Mouse (Mus musculus): ENCODE measurements at regions not wholly inside any gene's neighbourhood (a gene's known extent, or its start where the extent isn't known, plus 50 kb on each side); places are given as distances from the start of the nearest gene placed in this dataset.

GRCm38 (mm10) chr16:50733359-50733758 lies 142.4 kb upstream of the Ccdc54 start:
- WGBS = 92% methylated on average over 3 of the region's 3 CpGs
- Histone ChIP-seq H3K4me3 (ENCODE audit: low read depth, low read length) (no peak overlapping the region), H3K4me1 (replicated peaks; ENCODE audit: control insufficient read depth, insufficient read depth, low read length) (0 out of 2 replicates have a peak, but pooled peaks cover 4% of the 10 kb centered on the region), H3K27me3 (replicated peaks; ENCODE audit: control insufficient read depth, insufficient read depth, low read length) (no peaks in the 10 kb centered on the region), H3K4me2 (ENCODE audit: low read length) (no peak overlapping the region), H3K9me3 (ENCODE audit: control insufficient read depth, low read length) (no peaks in the 10 kb centered on the region), H3K36me3 (ENCODE audit: control insufficient read depth, insufficient read depth, low read length) (no peaks in the 10 kb centered on the region), H3K9ac (ENCODE audit: low read length) (no peak overlapping the region), H3K27ac (ENCODE audit: low read depth) (no peak overlapping the region)
- DNase-seq (ENCODE audit: low spot score) (no peak), ATAC-seq (replicated peaks; ENCODE audit: low FRiP score, low TSS enrichment, low read depth) (no peak)

- H3K4me3 ChIP-seq (ENCODE audit: low read depth, low read length) = peak overlapping the region; percentile 79
- H3K9ac ChIP-seq (ENCODE audit: low read length) = peak overlapping the region; percentile 54
- DNase-seq (ENCODE audit: low spot score) (peak; percentile 96), ATAC-seq (replicated peaks; ENCODE audit: low FRiP score, low TSS enrichment, low read depth) (peak; percentile 94)
- H3K9me3 ChIP-seq (ENCODE audit: control insufficient read depth, low read length) = no peaks in the 10 kb centered on the region
- H3K27ac ChIP-seq (ENCODE audit: low read depth) = no peak overlapping the region
- H3K27me3 ChIP-seq (replicated peaks; ENCODE audit: control insufficient read depth, insufficient read depth, low read length) = no peaks in the 10 kb centered on the region
- H3K4me2 ChIP-seq (ENCODE audit: low read length) = peak overlapping the region; percentile 82
- 0 out of 2 replicates have a peak, but pooled peaks cover 3% of the 10 kb centered on the region for H3K4me1 ChIP-seq (replicated peaks; ENCODE audit: control insufficient read depth, insufficient read depth, low read length)
- no peaks in the 10 kb centered on the region for H3K36me3 ChIP-seq (ENCODE audit: control insufficient read depth, insufficient read depth, low read length)
- under 1% methylated on average over 58 of the region's 58 CpGs for WGBS
Measured at GRCm38 (mm10) chr16:50732082-50733006, 141.4 kb upstream of the Ccdc54 start.

- DNase-seq (ENCODE audit: low spot score) = no peak
- Histone ChIP-seq H3K4me3 (ENCODE audit: low read depth, low read length) (no peak overlapping the region), H3K27me3 (replicated peaks; ENCODE audit: control insufficient read depth, insufficient read depth, low read length) (no peaks in the 10 kb centered on the region), H3K9ac (ENCODE audit: low read length) (no peak overlapping the region), H3K4me1 (replicated peaks; ENCODE audit: control insufficient read depth, insufficient read depth, low read length) (no peaks in the 10 kb centered on the region), H3K9me3 (ENCODE audit: control insufficient read depth, low read length) (no peaks in the 10 kb centered on the region), H3K4me2 (ENCODE audit: low read length) (no peak overlapping the region), H3K27ac (ENCODE audit: low read depth) (no peak overlapping the region), H3K36me3 (ENCODE audit: control insufficient read depth, insufficient read depth, low read length) (no peaks in the 10 kb centered on the region)
- no peak for ATAC-seq (replicated peaks; ENCODE audit: low FRiP score, low TSS enrichment, low read depth)
- WGBS = 60% methylated on average over 5 of the region's 5 CpGs
Measured at GRCm38 (mm10) chr16:50729341-50729740, 138.4 kb upstream of the Ccdc54 start.

GRCm38 (mm10) chr16:50723144-50723543 lies 132.2 kb upstream of the Ccdc54 start:
- no peaks in the 10 kb centered on the region for H3K9me3 ChIP-seq (ENCODE audit: control insufficient read depth, low read length)
- ATAC-seq (replicated peaks; ENCODE audit: low FRiP score, low TSS enrichment, low read depth) (no peak), DNase-seq (ENCODE audit: low spot score) (no peak)
- no peaks in the 10 kb centered on the region for H3K27me3 ChIP-seq (replicated peaks; ENCODE audit: control insufficient read depth, insufficient read depth, low read length)
- H3K4me3 ChIP-seq (ENCODE audit: low read depth, low read length) = no peak overlapping the region
- H3K27ac ChIP-seq (ENCODE audit: low read depth) = no peak overlapping the region
- no peaks in the 10 kb centered on the region for H3K36me3 ChIP-seq (ENCODE audit: control insufficient read depth, insufficient read depth, low read length)
- H3K9ac ChIP-seq (ENCODE audit: low read length) = no peak overlapping the region
- no peaks in the 10 kb centered on the region for H3K4me1 ChIP-seq (replicated peaks; ENCODE audit: control insufficient read depth, insufficient read depth, low read length)
- WGBS = 75% methylated on average over 6 of the region's 6 CpGs
- H3K4me2 ChIP-seq (ENCODE audit: low read length) = no peak overlapping the region

- Histone ChIP-seq H3K4me3 (ENCODE audit: low read depth, low read length) (no peak overlapping the region), H3K27ac (ENCODE audit: low read depth) (no peak overlapping the region), H3K4me2 (ENCODE audit: low read length) (no peak overlapping the region), H3K4me1 (replicated peaks; ENCODE audit: control insufficient read depth, insufficient read depth, low read length) (no peaks in the 10 kb centered on the region), H3K36me3 (ENCODE audit: control insufficient read depth, insufficient read depth, low read length) (no peaks in the 10 kb centered on the region), H3K27me3 (replicated peaks; ENCODE audit: control insufficient read depth, insufficient read depth, low read length) (no peaks in the 10 kb centered on the region), H3K9me3 (ENCODE audit: control insufficient read depth, low read length) (no peaks in the 10 kb centered on the region), H3K9ac (ENCODE audit: low read length) (no peak overlapping the region)
- WGBS = 71% methylated on average over 10 of the region's 10 CpGs
- no peak for ATAC-seq (replicated peaks; ENCODE audit: low FRiP score, low TSS enrichment, low read depth)
- DNase-seq (ENCODE audit: low spot score) = no peak
Measured at GRCm38 (mm10) chr16:50717306-50718017, 126.5 kb upstream of the Ccdc54 start.

GRCm38 (mm10) chr16:50709727-50710126 lies 118.8 kb upstream of the Ccdc54 start:
- ATAC-seq (replicated peaks; ENCODE audit: low FRiP score, low TSS enrichment, low read depth) (no peak), DNase-seq (ENCODE audit: low spot score) (no peak)
- Histone ChIP-seq H3K9ac (ENCODE audit: low read length) (no peak overlapping the region), H3K4me2 (ENCODE audit: low read length) (no peak overlapping the region), H3K9me3 (ENCODE audit: control insufficient read depth, low read length) (no peaks in the 10 kb centered on the region), H3K4me3 (ENCODE audit: low read depth, low read length) (no peak overlapping the region), H3K36me3 (ENCODE audit: control insufficient read depth, insufficient read depth, low read length) (no peaks in the 10 kb centered on the region), H3K4me1 (replicated peaks; ENCODE audit: control insufficient read depth, insufficient read depth, low read length) (no peaks in the 10 kb centered on the region), H3K27ac (ENCODE audit: low read depth) (no peak overlapping the region), H3K27me3 (replicated peaks; ENCODE audit: control insufficient read depth, insufficient read depth, low read length) (no peaks in the 10 kb centered on the region)
- WGBS = 33% methylated on average over 6 of the region's 6 CpGs

GRCm38 (mm10) chr16:50707906-50708305 lies 117.0 kb upstream of the Ccdc54 start:
- Histone ChIP-seq H3K27me3 (replicated peaks; ENCODE audit: control insufficient read depth, insufficient read depth, low read length) (no peaks in the 10 kb centered on the region), H3K9me3 (ENCODE audit: control insufficient read depth, low read length) (no peaks in the 10 kb centered on the region), H3K27ac (ENCODE audit: low read depth) (no peak overlapping the region), H3K4me2 (ENCODE audit: low read length) (no peak overlapping the region), H3K4me1 (replicated peaks; ENCODE audit: control insufficient read depth, insufficient read depth, low read length) (no peaks in the 10 kb centered on the region), H3K4me3 (ENCODE audit: low read depth, low read length) (no peak overlapping the region), H3K9ac (ENCODE audit: low read length) (no peak overlapping the region), H3K36me3 (ENCODE audit: control insufficient read depth, insufficient read depth, low read length) (no peaks in the 10 kb centered on the region)
- DNase-seq (ENCODE audit: low spot score) (no peak), ATAC-seq (replicated peaks; ENCODE audit: low FRiP score, low TSS enrichment, low read depth) (no peak)
- 84% methylated on average over 2 of the region's 2 CpGs for WGBS

- Histone ChIP-seq H3K36me3 (ENCODE audit: control insufficient read depth, insufficient read depth, low read length) (no peaks in the 10 kb centered on the region), H3K4me2 (ENCODE audit: low read length) (no peak overlapping the region), H3K4me1 (replicated peaks; ENCODE audit: control insufficient read depth, insufficient read depth, low read length) (no peaks in the 10 kb centered on the region), H3K9ac (ENCODE audit: low read length) (no peak overlapping the region), H3K4me3 (ENCODE audit: low read depth, low read length) (no peak overlapping the region), H3K27ac (ENCODE audit: low read depth) (no peak overlapping the region), H3K9me3 (ENCODE audit: control insufficient read depth, low read length) (no peaks in the 10 kb centered on the region), H3K27me3 (replicated peaks; ENCODE audit: control insufficient read depth, insufficient read depth, low read length) (no peaks in the 10 kb centered on the region)
- no peak for DNase-seq (ENCODE audit: low spot score)
- no peak for ATAC-seq (replicated peaks; ENCODE audit: low FRiP score, low TSS enrichment, low read depth)
- 67% methylated on average over 4 of the region's 4 CpGs for WGBS
Measured at GRCm38 (mm10) chr16:50705921-50706320, 115.0 kb upstream of the Ccdc54 start.

Measured in intestine, embryonic 14.5 days (tissue).